Mouse (Mus musculus): ENCODE data around the gene Upb1.

DNA sequence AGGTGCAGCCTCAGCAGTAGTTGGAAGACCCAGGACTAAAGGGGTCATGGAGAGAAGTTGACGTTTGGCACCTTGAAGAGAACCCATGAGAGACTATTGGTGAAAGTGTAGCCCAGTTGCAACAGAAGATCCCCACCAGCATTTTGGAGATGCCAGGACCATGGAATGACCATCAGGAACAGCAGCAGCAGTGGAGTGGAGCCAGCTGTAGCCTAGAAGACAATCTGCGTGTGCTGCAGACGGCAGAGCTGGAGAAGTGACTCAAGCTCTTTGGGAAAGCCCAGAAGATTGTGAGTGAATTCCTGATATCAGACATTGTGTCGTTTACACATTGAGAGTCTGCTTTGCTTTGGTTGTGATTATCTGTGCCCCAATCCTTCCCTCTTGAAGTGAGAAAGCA lies 80.8 kb downstream of the Upb1 start:
- no peak for TF ChIP-seq CTCF (IDR thresholded peaks at IDR 0.05; ENCODE audit: control insufficient read depth, insufficient read depth, insufficient read length)
- TF ChIP-seq MYOG (IDR thresholded peaks at IDR 0.05; ENCODE audit: control insufficient read depth, extremely low read depth, insufficient read length) = no peak
- TF ChIP-seq CEBPB (IDR thresholded peaks at IDR 0.05; ENCODE audit: low read depth) = no peak
